Comparison of ENCODE assay signal across 30 mouse cellular contexts in genomic region chr3:146333270-146333669, GRCm38 (mm10).
DNase-seq lines count a peak whose midpoint lies in the region; ATAC-seq and TF ChIP-seq lines count a peak whose summit lies in the region.
"Had no signal": no experiment of that assay in that cellular context is flagged by ENCODE, and none has a peak within 500 bp of the region (broad histone marks: within the 10 kb centered on the region; RNA-seq: fewer than 3 reads in every experiment).

No protein-coding gene starts in this region.

- WGBS in hindbrain, embryonic 13.5 days = 93% methylated on average over 3 of the region's 3 CpGs
- 92% methylated on average over 3 of the region's 3 CpGs for WGBS in hindbrain, embryonic 11.5 days
- 50% methylated on average over 3 of the region's 3 CpGs for WGBS in liver, embryonic 13.5 days (ENCODE audit: insufficient replicate concordance)

- CTCF ChIA-PET in Patski (lab: Charles Lee) = interaction anchor here (0.9 to 6.8 kb wide), 2 partner anchors 8 to 613 kb away, joined by 3 to 107 read pairs; no protein-coding TSS in a partner anchor

- POLR2A ChIA-PET in Patski (lab: Charles Lee) = no interaction called here

- H3K9me3 ChIP-seq in hindbrain, embryonic 13.5 days = no peaks in the 10 kb centered on the region
- no peaks in the 10 kb centered on the region for H3K9me3 ChIP-seq in hindbrain, embryonic 11.5 days (ENCODE audit: control insufficient read depth, low read length)
- no peaks in the 10 kb centered on the region for H3K9me3 ChIP-seq in liver, embryonic 13.5 days (replicated peaks)
- H3K9me3 ChIP-seq: embryonic facial prominence, embryonic 13.5 days; forebrain, embryonic 10.5 days; G1E; heart, embryonic 13.5 days; limb, embryonic 13.5 days had no signal

- no peak overlapping the region for H3K4me3 ChIP-seq in hindbrain, embryonic 13.5 days
- no peak overlapping the region for H3K4me3 ChIP-seq in hindbrain, embryonic 11.5 days (ENCODE audit: low read depth, low read length)
- no peak overlapping the region for H3K4me3 ChIP-seq in liver, embryonic 13.5 days (replicated peaks)
- H3K4me3 ChIP-seq: embryonic facial prominence, embryonic 13.5 days; forebrain, embryonic 10.5 days; gastrocnemius, adult 2 months; heart, embryonic 13.5 days; limb, embryonic 13.5 days had no signal

- no peak for TF ChIP-seq CTCF in Patski (IDR thresholded peaks at IDR 0.05)

- peaks cover 17% of the 10 kb centered on the region for H3K27me3 ChIP-seq in hindbrain, embryonic 13.5 days
- no peaks in the 10 kb centered on the region for H3K27me3 ChIP-seq in hindbrain, embryonic 11.5 days (ENCODE audit: control insufficient read depth, insufficient read depth, low read length)
- no peaks in the 10 kb centered on the region for H3K27me3 ChIP-seq in Patski
- H3K27me3 ChIP-seq in liver, embryonic 13.5 days = no peaks in the 10 kb centered on the region
- H3K27me3 ChIP-seq: embryonic facial prominence, embryonic 13.5 days; heart, embryonic 13.5 days; limb, embryonic 13.5 days had no signal

- ATAC-seq in hindbrain, embryonic 13.5 days (ENCODE audit: low FRiP score) = no peak
- ATAC-seq in hindbrain, embryonic 11.5 days (ENCODE audit: low FRiP score) = no peak
- peak; percentile 29 for ATAC-seq in Patski
- peak; percentile 72 for ATAC-seq in liver, embryonic 13.5 days (ENCODE audit: low read depth)
- ATAC-seq in megakaryocyte-erythroid progenitor cell, adult 5-6 weeks (replicated peaks; ENCODE audit: low FRiP score, low TSS enrichment, poor library complexity, severe bottlenecking) = peak; percentile 55
- ATAC-seq: forebrain, embryonic 16.5 days; lung, postnatal 0 days; midbrain, embryonic 16.5 days had no signal

- H3K4me1 ChIP-seq in hindbrain, embryonic 13.5 days (replicated peaks) = peaks cover 33% of the 10 kb centered on the region
- no peaks in the 10 kb centered on the region; the same call in 1 of the 2 replicates for H3K4me1 ChIP-seq in hindbrain, embryonic 11.5 days (replicated peaks; ENCODE audit: control insufficient read depth, insufficient read depth, low read length)
- peaks cover 26% of the 10 kb centered on the region for H3K4me1 ChIP-seq in liver, embryonic 13.5 days (replicated peaks)

- DNase-seq in hindbrain, embryonic 11.5 days (ENCODE audit: low spot score) = no peak
- no peak for DNase-seq in Patski (ENCODE audit: low read depth, low spot score)
- no peak for DNase-seq in liver, embryonic 13.5 days
- DNase-seq in gastrocnemius, postnatal 10 days = no peak
- no peak for DNase-seq in kidney, adult 9 months
- no peak for DNase-seq in spleen, postnatal 10 days (ENCODE audit: low spot score in 2 of 2)
- DNase-seq: adrenal gland, adult 2 months; cerebellum, adult 8-10 months; cerebellum, postnatal 25 days; gastrocnemius, adult 2 months; heart, postnatal 10 days; kidney, adult 18-20 months; kidney, postnatal 4 days; lung, adult 18-20 months; lung, postnatal 4 days; right cerebral cortex, adult 18-20 months; right cerebral cortex, postnatal 4 days; thymus, adult 2 months had no signal

- no peaks in the 10 kb centered on the region for H3K36me3 ChIP-seq in hindbrain, embryonic 13.5 days
- H3K36me3 ChIP-seq in hindbrain, embryonic 11.5 days (ENCODE audit: control insufficient read depth, insufficient read depth, low read length) = no peaks in the 10 kb centered on the region
- no peaks in the 10 kb centered on the region for H3K36me3 ChIP-seq in liver, embryonic 13.5 days
- H3K36me3 ChIP-seq: embryonic facial prominence, embryonic 13.5 days; forebrain, embryonic 10.5 days; G1E; heart, embryonic 13.5 days; limb, embryonic 13.5 days had no signal

- no peak overlapping the region for H3K4me2 ChIP-seq in hindbrain, embryonic 13.5 days
- H3K4me2 ChIP-seq in hindbrain, embryonic 11.5 days (replicated peaks; ENCODE audit: low read depth, low read length) = no peak overlapping the region
- H3K4me2 ChIP-seq in liver, embryonic 13.5 days = no peak overlapping the region
- H3K4me2 ChIP-seq: embryonic facial prominence, embryonic 13.5 days; heart, embryonic 13.5 days; limb, embryonic 13.5 days; midbrain, embryonic 11.5 days had no signal

- peak overlapping the region; percentile 80 for H3K27ac ChIP-seq in hindbrain, embryonic 13.5 days
- H3K27ac ChIP-seq in hindbrain, embryonic 11.5 days (ENCODE audit: low read depth, low read length) = no peak overlapping the region
- no peak overlapping the region for H3K27ac ChIP-seq in liver, embryonic 13.5 days
- H3K27ac ChIP-seq: embryonic facial prominence, embryonic 13.5 days; gastrocnemius, adult 2 months; heart, embryonic 13.5 days; kidney, postnatal 0 days; limb, embryonic 13.5 days had no signal

- no peak overlapping the region for H3K9ac ChIP-seq in hindbrain, embryonic 13.5 days
- H3K9ac ChIP-seq in hindbrain, embryonic 11.5 days (ENCODE audit: low read depth, low read length) = no peak overlapping the region
- no peak overlapping the region for H3K9ac ChIP-seq in liver, embryonic 13.5 days
- H3K9ac ChIP-seq: embryonic facial prominence, embryonic 13.5 days; heart, embryonic 13.5 days; limb, embryonic 13.5 days had no signal

- in situ Hi-C loops in Patski (cut with MboI; ENCODE audit: low pct_unique_long_range_greater_than_20kb) = no loop called here

Comparison
In these comparisons a context has a peak if more than half of its experiments do, and no peak if none do; other contexts are left out.
1. ATAC-seq: peak in Patski (single experiment), liver, embryonic 13.5 days (single experiment) and megakaryocyte-erythroid progenitor cell, adult 5-6 weeks (single experiment); none in hindbrain, embryonic 13.5 days (single experiment) and hindbrain, embryonic 11.5 days (single experiment).